Mouse (Mus musculus) heart, postnatal 14 days (tissue): Measurements from ENCODE around the gene Gm12258. TPM values are rescaled to one million over a fixed set of nuclear protein-coding genes. Genes with fewer than 3 reads are reported as not detected.
A peak's percentile ranks its signal among the peaks of the same experiment; 100 is the strongest.

Experiments used
- DNase-seq, 2 experiments: peaks; one replicate each; pipeline ENCODE4 v3.0.0; 2021 to 2022
- intact Hi-C: fragments of 180-260 bp; cut with DNase I; formaldehyde crosslinking; loops from one replicate; pipeline ENCODE4 v1.15.1; 2025
- total RNA-seq, 2 experiments: library from RNA; stranded (reverse); gene quantifications; 2 replicates each; pipeline ENCODE4 v1.2.3; 2021

Gm12258 gene
- total RNA-seq, 2 experiments from 2014 or later, result 2.5 to 3.7 TPM

DNA sequence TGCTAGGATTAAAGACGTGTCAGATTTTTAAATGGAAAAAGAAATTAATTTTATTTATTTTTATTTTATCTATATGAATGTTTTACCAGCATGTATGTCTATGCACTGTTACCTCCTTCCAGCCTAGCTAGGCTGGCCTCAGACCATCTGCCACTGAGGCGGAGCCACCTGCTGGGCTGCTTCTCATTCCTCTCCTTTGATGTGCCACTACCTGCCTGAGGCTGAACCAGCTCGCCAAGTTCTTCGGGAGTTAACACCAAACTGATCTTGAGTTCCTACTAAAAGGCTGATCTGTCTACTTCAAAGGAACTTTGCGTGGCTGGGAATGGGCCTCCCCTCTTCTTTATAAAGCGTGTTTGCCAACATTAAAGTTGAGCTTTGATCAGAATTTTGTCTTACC, 47.5 kb downstream of the Gm12258 start:
- DNase-seq, result no peak
- intact Hi-C loops, result no loop called here

- intact Hi-C loops, result no loop called here
- no peak for DNase-seq
Observed at GRCm38 (mm10) chr11:58897485-58897884, 50.5 kb downstream of the Gm12258 start.

- no peak for DNase-seq
- intact Hi-C loops, result loop anchor here (5.0 kb wide), 1 partner anchor 54 kb away; the partner anchor contains the start of gene Gm12258
Observed at GRCm38 (mm10) chr11:58901080-58901479, 54.1 kb downstream of the Gm12258 start.

DNA sequence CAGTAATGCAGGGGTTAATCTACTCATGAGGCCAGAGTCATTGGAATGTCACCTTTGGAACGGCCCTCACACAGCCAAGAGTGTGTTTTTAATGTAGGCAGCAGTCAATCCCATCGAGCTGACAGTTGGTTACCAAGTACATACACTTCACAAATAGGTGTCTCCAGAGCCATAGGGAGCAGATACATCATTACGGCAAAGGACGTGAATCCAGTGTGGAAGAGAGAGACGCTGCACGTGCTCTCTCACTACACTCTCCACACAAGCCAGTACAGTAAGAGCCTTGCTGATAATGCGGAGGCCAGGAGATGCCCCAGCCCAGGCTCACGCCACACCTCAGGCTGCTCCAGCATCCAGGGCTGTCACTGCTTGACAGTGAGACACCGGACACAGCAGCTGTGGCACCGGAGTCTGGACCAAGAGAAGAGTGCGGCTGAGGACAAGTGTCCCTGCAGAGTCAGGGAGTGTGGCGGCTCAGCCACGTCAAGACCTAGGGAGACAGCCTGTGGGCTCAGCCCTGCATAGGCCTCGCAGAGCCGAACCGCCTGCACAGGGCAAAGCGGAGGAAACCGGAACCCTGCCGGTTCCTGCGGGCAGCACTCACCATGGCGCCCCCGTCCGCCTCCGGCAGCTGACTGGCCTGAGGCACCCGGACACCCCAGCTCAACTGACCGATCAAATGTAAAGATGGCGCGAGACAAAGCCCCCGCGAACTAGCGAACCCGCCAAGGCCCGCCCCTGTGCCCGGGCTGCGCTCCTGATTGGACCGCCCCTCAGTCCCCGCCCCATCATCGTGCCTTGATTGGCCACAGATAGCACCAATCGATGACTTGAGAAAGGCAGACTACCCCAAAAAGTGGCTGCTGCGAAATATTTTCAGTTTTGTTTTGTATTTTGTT, 56.8 kb downstream of the Gm12258 start, which contains the start of gene Zfp39:
Gene Zfp39, minus strand, starts transcription at position 715 of the 899 bp plus-strand sequence.
- DNase-seq, result peak; percentile 97
- intact Hi-C loops, result loop anchor here (5.0 kb wide), 1 partner anchor 56 kb away; the partner anchor contains the start of gene Gm12258

DNA sequence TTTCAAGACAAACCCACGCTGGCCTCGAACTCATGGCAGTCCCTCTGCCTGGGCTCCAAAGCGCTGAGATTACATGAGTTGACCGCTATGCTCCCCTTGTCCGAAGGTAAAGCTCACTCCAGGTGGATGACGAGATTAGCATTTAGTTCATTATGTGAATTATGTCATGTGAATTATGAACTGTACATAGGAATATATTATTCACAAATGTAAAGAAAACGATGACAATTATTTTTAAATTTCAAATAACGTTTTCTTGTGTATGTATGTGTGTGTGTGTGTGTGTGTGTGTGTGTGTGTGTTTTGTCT, 57.4 kb downstream of the Gm12258 start:
- intact Hi-C loops, result loop anchor here (5.0 kb wide), 1 partner anchor 57 kb away; the partner anchor contains the start of gene Gm12258
- DNase-seq, result no peak

GRCm38 (mm10) chr11:58904838-58905237, 57.9 kb downstream of the Gm12258 start:
- DNase-seq, result peak in 1 of 2 experiments; percentile 27
- intact Hi-C loops, result loop anchor here (5.0 kb wide), 1 partner anchor 58 kb away; the partner anchor contains the start of gene Gm12258

Other genes starting within 250 kb of the Gm12258 start
- 10 to 100 TPM in 1 of 2 experiments, 1 to 10 TPM in 1; 7.4 to 10.7 TPM for gene 2210407C18Rik, start 231.1 kb upstream of the Gm12258 start, total RNA-seq
- not detected for gene Olfr323, start 216.7 kb upstream of the Gm12258 start, total RNA-seq
- gene Trim58, start 206.7 kb upstream of the Gm12258 start, total RNA-seq, result under 1 TPM in 1 of 2 experiments, not detected in 1; 0.17 TPM
- gene Olfr322, start 188.4 kb upstream of the Gm12258 start, total RNA-seq, result not detected
- not detected for gene Olfr320, start 166.1 kb upstream of the Gm12258 start, total RNA-seq
- not detected for gene Olfr319, start 148.0 kb upstream of the Gm12258 start, total RNA-seq
- gene Olfr318, start 123.1 kb upstream of the Gm12258 start, total RNA-seq, result not detected
- not detected for gene Olfr317, start 107.9 kb upstream of the Gm12258 start, total RNA-seq
- gene Olfr316, start 94.4 kb upstream of the Gm12258 start, total RNA-seq, result not detected
- gene Olfr315, start 74.0 kb upstream of the Gm12258 start, total RNA-seq, result not detected
- not detected for gene Olfr314, start 64.2 kb upstream of the Gm12258 start, total RNA-seq
- not detected for gene Fam183b, start 45.2 kb upstream of the Gm12258 start, total RNA-seq
- not detected for gene Olfr313, start 32.2 kb upstream of the Gm12258 start, total RNA-seq
- gene Olfr312, start 17.9 kb upstream of the Gm12258 start, total RNA-seq, result not detected
- gene Olfr311, start 7.9 kb upstream of the Gm12258 start, total RNA-seq, result not detected
- gene 2810021J22Rik, start 20.1 kb downstream of the Gm12258 start, total RNA-seq, result 1 to 10 TPM; 3.2 to 3.6 TPM
- gene Zfp39, start 57.1 kb downstream of the Gm12258 start, total RNA-seq, result 1 to 10 TPM; 3.5 to 3.9 TPM
- not detected for gene Btnl10, start 70.8 kb downstream of the Gm12258 start, total RNA-seq
- 100 to 1,000 TPM; 150 to 151 TPM for gene Rnf187, start 91.8 kb downstream of the Gm12258 start, total RNA-seq
- 10 to 100 TPM in 1 of 2 experiments, 1 to 10 TPM in 1; 3.9 to 14.1 TPM for gene Hist3h2ba, start 101.8 kb downstream of the Gm12258 start, total RNA-seq
- 10 to 100 TPM; 22.0 to 28.0 TPM for gene Hist3h2a, start 107.5 kb downstream of the Gm12258 start, total RNA-seq
- under 1 TPM; 0.10 to 0.19 TPM for gene Trim17, start 107.5 kb downstream of the Gm12258 start, total RNA-seq
- gene Trim11, start 130.9 kb downstream of the Gm12258 start, total RNA-seq, result 10 to 100 TPM; 17.6 to 18.1 TPM